In genomic region chr11:102753591-102754324, GRCm38 (mm10) we compare ENCODE assay signal across 7 mouse cellular contexts. TPM values are rescaled to one million over a fixed set of nuclear protein-coding genes. Genes with fewer than 3 reads are reported as not detected.
DNase-seq lines count a peak whose midpoint lies in the region; ATAC-seq lines count a peak whose summit lies in the region.

No protein-coding gene starts in this region.

- H3K9ac ChIP-seq in hindbrain, embryonic 11.5 days (ENCODE audit: low read depth, low read length), result peak overlapping the region; percentile 36

- H3K27me3 ChIP-seq in hindbrain, embryonic 11.5 days (ENCODE audit: control insufficient read depth, insufficient read depth, low read length), result no peaks in the 10 kb centered on the region

- no peak overlapping the region for H3K4me3 ChIP-seq in hindbrain, embryonic 11.5 days (ENCODE audit: low read depth, low read length)

- H3K9me3 ChIP-seq in hindbrain, embryonic 11.5 days (ENCODE audit: control insufficient read depth, low read length), result no peaks in the 10 kb centered on the region

- peak overlapping the region; percentile 24; the same call in 1 of the 2 replicates for H3K4me2 ChIP-seq in hindbrain, embryonic 11.5 days (replicated peaks; ENCODE audit: low read depth, low read length)

- H3K27ac ChIP-seq in hindbrain, embryonic 11.5 days (ENCODE audit: low read depth, low read length), result peak overlapping the region; percentile 54

- WGBS in hindbrain, embryonic 11.5 days, result 45% methylated on average over 18 of the region's 18 CpGs

- DNase-seq in retina, postnatal 1 day, result peak; percentile 85
- DNase-seq in retina, embryonic 14.5 days (ENCODE audit: low spot score), result no peak
- peak; percentile 56 for DNase-seq in hindbrain, embryonic 11.5 days (ENCODE audit: low spot score)
- peak; percentile 91 for DNase-seq in thymus, postnatal 4 days
- DNase-seq in right cerebral cortex, postnatal 4 days, result no peak
- no peak for DNase-seq in right cerebral cortex, adult 2 months (ENCODE audit: low spot score in 2 of 2)

- peak; percentile 73 for ATAC-seq in hindbrain, embryonic 11.5 days (ENCODE audit: low FRiP score)
- peak; percentile 18 for ATAC-seq in megakaryocyte progenitor cell, adult 5-6 weeks (replicated peaks; ENCODE audit: poor library complexity)

- peaks cover 8% of the 10 kb centered on the region; the same call in 1 of the 2 replicates for H3K4me1 ChIP-seq in hindbrain, embryonic 11.5 days (replicated peaks; ENCODE audit: control insufficient read depth, insufficient read depth, low read length)

- no peaks in the 10 kb centered on the region for H3K36me3 ChIP-seq in hindbrain, embryonic 11.5 days (ENCODE audit: control insufficient read depth, insufficient read depth, low read length)

RNA-seq across cellular contexts. Expression of gene Adam11, which starts 7.5 kb away (rescaled TPM):
- 16.6 and 19.2 TPM in 2 replicates for polyA plus RNA-seq in hindbrain, embryonic 11.5 days (2014; fragmentation: Nextera tagmentation; extraction: Ambion mirVana)
- total RNA-seq in megakaryocyte progenitor cell, adult 5-6 weeks (2015), result 0.17 and 2.9 TPM in 2 replicates
- total RNA-seq in megakaryocyte progenitor cell, adult 5-6 weeks (2017), result 0.44 TPM in 1 of 2 replicates, not detected in the other

RNA-seq across cellular contexts. Expression of gene Ccdc43, which starts 56.2 kb away (rescaled TPM):
- polyA plus RNA-seq in hindbrain, embryonic 11.5 days (2014; fragmentation: Nextera tagmentation; extraction: Ambion mirVana), result 51.3 and 53.0 TPM in 2 replicates
- total RNA-seq in megakaryocyte progenitor cell, adult 5-6 weeks (2015), result 25.5 and 28.9 TPM in 2 replicates
- total RNA-seq in megakaryocyte progenitor cell, adult 5-6 weeks (2017), result 36.1 and 41.9 TPM in 2 replicates

Comparison
In these comparisons a context has a peak if more than half of its experiments do, and no peak if none do; other contexts are left out.
1. DNase-seq: peak in retina, postnatal 1 day (single experiment), hindbrain, embryonic 11.5 days (single experiment) and thymus, postnatal 4 days (single experiment); none in retina, embryonic 14.5 days (single experiment), right cerebral cortex, postnatal 4 days (single experiment) and right cerebral cortex, adult 2 months (0 of 2).